Mouse (Mus musculus) heart, adult 2 months (tissue): ENCODE measurements at regions not wholly inside any gene's neighbourhood (a gene's known extent, or its start where the extent isn't known, plus 50 kb on each side); places are given as distances from the start of the nearest gene placed in this dataset.

Source experiments
- DNase-seq, 2 experiments: peaks; one replicate each; pipeline ENCODE4 v3.0.0; 2021
- H3K27ac ChIP-seq: fragments of 200-600 bp; 2 replicates; pipeline ENCODE4 v1.8.1; 2022
- H3K27me3 ChIP-seq: fragments of 200-500 bp; 2 replicates; pipeline ENCODE4 v1.6.1; 2012; ENCODE audit warnings: mild to moderate bottlenecking, low read length, inconsistent platforms, mixed read lengths; ENCODE audit not compliant: control insufficient read depth, insufficient read depth
- H3K36me3 ChIP-seq: fragments of 200-500 bp; 2 replicates; pipeline ENCODE4 v1.6.1; 2012; ENCODE audit warnings: low read length, inconsistent platforms; ENCODE audit not compliant: control insufficient read depth, insufficient read depth
- H3K4me1 ChIP-seq: fragments of 200-500 bp; 2 replicates; pipeline ENCODE4 v1.6.1; 2011; ENCODE audit warnings: low read length; ENCODE audit not compliant: control insufficient read depth, insufficient read depth
- H3K4me3 ChIP-seq: fragments of 200-600 bp; 2 replicates; pipeline ENCODE4 v1.8.1; 2022
- H3K79me2 ChIP-seq: fragments of 200-500 bp; replicated peaks from 2 replicates; pipeline ENCODE4 v1.6.1; 2012; ENCODE audit warnings: mild to moderate bottlenecking, inconsistent platforms, low read length, moderate library complexity, mixed read lengths; ENCODE audit not compliant: control insufficient read depth, insufficient read depth
- H3K9ac ChIP-seq: fragments of 200-500 bp; 2 replicates; pipeline ENCODE4 v1.6.1; 2012; ENCODE audit warnings: low read depth, mild to moderate bottlenecking, control low read depth, inconsistent platforms, low read length, mixed read lengths
- CTCF ChIP-seq: fragments of 200-600 bp; IDR thresholded peaks from 2 replicates; pipeline ENCODE4 v1.8.1; 2022; ENCODE audit warnings: antibody characterized with exemption, mild to moderate bottlenecking, moderate library complexity
- EP300 ChIP-seq: fragments of 200-500 bp; IDR thresholded peaks from 2 replicates; pipeline ENCODE4 v1.6.1; 2011; ENCODE audit warnings: low read depth, low read length, control low read depth; ENCODE audit not compliant: insufficient read depth
- POLR2A ChIP-seq: fragments of 200-500 bp; IDR thresholded peaks from 2 replicates; pipeline ENCODE4 v1.6.1; 2011; ENCODE audit warnings: mild to moderate bottlenecking, low read depth, low read length, control low read depth; ENCODE audit not compliant: insufficient read depth
- WGBS: fragments of 180-500 bp; shearing (Covaris S2); methylation state at CpG from one replicate; pipeline ENCODE4 v1.1.7; 2018; 5-methylcytosine and 5-hydroxymethylcytosine counted together
- intact Hi-C: fragments of 180-260 bp; cut with DNase I; formaldehyde crosslinking; loops from one replicate; pipeline ENCODE4 v1.15.1; 2025

DNA sequence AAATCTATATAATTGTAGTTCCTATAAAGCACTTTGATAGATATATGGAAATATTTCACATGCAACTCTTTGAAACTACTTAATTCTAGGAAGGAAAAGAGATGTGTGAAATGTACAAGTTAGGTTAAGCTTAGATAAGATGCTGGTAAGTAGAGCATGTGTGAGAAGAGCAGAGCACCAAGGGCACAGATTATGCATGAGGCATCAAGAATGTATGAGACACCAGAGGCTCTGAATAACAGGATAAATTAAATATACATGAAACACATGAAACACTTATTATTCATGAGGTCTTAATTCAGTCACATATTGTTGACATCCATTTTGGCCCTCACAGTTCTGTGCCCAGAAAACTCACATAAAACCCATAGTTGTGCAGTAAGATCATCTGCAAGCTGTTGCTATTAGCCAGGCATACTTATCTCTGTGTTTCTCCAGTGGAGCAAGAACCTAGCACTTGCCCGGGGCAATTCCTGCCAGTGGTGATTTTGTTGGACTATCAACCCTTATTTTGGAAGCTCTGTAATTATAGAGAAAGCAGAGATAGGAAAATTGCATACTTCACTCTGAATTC, 556.1 kb downstream of the Plod2 start:
- Histone ChIP-seq H3K36me3 (no peaks in the 10 kb centered on the region), H3K9ac (no peak overlapping the region), H3K27ac (no peak overlapping the region), H3K27me3 (no peaks in the 10 kb centered on the region), H3K4me3 (no peak overlapping the region), H3K79me2 (no peaks in the 10 kb centered on the region), H3K4me1 (no peaks in the 10 kb centered on the region)
- 50% methylated on average over 1 of the region's 1 CpGs for WGBS
- intact Hi-C loops = no loop called here
- TF ChIP-seq EP300 (no peak), CTCF (no peak), POLR2A (no peak)
- no peak for DNase-seq

DNA sequence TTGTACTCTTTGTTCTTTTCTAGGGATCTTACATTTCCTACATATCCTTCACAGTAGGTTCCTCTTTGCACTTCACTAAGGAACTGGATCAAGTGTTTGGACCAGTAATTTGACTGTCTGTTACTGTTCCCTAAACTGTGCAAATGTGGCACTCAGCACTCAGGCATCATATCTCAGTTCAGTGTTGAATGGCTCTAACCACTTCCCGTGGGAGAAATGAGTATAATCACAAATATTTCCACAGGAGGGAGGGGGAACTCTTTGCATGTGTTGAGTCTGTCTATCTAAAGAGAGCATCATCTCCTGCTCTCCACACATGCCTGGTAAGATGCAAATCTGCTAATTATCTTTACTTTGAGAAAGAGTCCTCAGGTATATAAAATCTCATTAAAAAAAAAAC, 588.5 kb downstream of the Plod2 start:
- 36% methylated on average over 1 of the region's 1 CpGs for WGBS
- no peak overlapping the region for H3K27ac ChIP-seq
- H3K4me1 ChIP-seq = no peaks in the 10 kb centered on the region
- H3K36me3 ChIP-seq = no peaks in the 10 kb centered on the region
- no peak overlapping the region for H3K4me3 ChIP-seq
- TF ChIP-seq POLR2A = no peak
- no peak for TF ChIP-seq CTCF
- no peak for TF ChIP-seq EP300
- no peak overlapping the region for H3K9ac ChIP-seq
- intact Hi-C loops = no loop called here
- no peak for DNase-seq
- no peaks in the 10 kb centered on the region for H3K79me2 ChIP-seq
- no peaks in the 10 kb centered on the region for H3K27me3 ChIP-seq

DNA sequence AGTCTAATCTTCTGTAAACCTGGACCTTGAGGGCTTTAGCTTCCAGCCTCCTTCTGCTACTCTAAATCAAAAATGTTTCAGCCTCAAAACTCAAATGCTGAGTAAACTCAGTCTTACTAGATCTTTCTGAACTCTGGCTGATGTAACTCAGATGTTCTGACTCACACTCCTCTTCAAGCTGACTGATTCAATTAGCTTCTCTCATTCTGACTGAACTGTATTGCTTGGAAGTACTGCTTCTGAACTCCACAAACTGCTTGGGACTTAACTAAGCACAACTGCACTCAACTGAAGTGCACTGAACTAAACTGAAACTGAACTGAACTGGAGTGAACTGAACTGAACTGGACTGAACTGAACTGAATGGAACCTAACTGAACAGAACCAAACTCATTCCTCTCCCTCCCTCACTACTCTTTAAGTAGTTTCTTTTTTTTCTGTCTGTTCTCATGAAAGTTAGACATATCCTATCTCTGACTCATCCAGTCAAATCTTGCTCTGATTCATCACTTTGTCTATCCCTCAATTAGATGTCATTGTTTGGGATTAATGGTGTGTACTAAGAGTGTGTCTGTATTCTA, 589.7 kb downstream of the Plod2 start:
- no peaks in the 10 kb centered on the region for H3K4me1 ChIP-seq
- no peak overlapping the region for H3K4me3 ChIP-seq
- no peak for TF ChIP-seq POLR2A
- no peak for TF ChIP-seq EP300
- DNase-seq = no peak
- H3K27me3 ChIP-seq = no peaks in the 10 kb centered on the region
- intact Hi-C loops = no loop called here
- no peaks in the 10 kb centered on the region for H3K36me3 ChIP-seq
- no peak overlapping the region for H3K27ac ChIP-seq
- H3K79me2 ChIP-seq = no peaks in the 10 kb centered on the region
- no peak overlapping the region for H3K9ac ChIP-seq

GRCm38 (mm10) chr9:93136349-93136748, 594.3 kb downstream of the Plod2 start:
- H3K36me3 ChIP-seq = no peaks in the 10 kb centered on the region
- no peak for TF ChIP-seq CTCF
- no peak for TF ChIP-seq POLR2A
- TF ChIP-seq EP300 = no peak
- no peak overlapping the region for H3K9ac ChIP-seq
- DNase-seq = no peak
- H3K79me2 ChIP-seq = no peaks in the 10 kb centered on the region
- intact Hi-C loops = no loop called here
- H3K4me3 ChIP-seq = no peak overlapping the region
- WGBS = 70% methylated on average over 1 of the region's 1 CpGs
- H3K27me3 ChIP-seq = no peaks in the 10 kb centered on the region
- no peak overlapping the region for H3K27ac ChIP-seq
- H3K4me1 ChIP-seq = no peaks in the 10 kb centered on the region

DNA sequence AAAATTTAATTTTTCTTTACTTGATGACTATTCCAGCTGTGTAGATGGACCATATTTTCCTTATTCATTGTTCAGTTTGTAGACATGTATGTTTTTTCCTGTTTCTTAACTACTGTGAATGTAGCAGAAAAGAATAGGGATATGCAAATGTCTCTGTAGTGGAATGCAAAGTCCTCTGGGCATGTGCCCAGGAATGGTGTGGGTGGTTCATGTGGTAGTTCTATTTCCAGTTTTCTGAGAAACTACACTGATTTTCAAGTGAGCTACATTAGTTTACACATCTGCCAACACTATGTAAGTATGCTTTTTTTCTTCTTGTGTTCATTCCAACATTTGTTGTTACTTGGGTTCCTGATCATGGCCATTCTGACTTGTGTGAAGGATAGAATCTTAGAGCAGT, 628.0 kb downstream of the Plod2 start:
- Histone ChIP-seq H3K79me2 (no peaks in the 10 kb centered on the region), H3K4me1 (no peaks in the 10 kb centered on the region), H3K36me3 (no peaks in the 10 kb centered on the region), H3K27ac (no peak overlapping the region), H3K9ac (no peak overlapping the region), H3K4me3 (no peak overlapping the region), H3K27me3 (no peaks in the 10 kb centered on the region)
- no peak for TF ChIP-seq EP300
- TF ChIP-seq POLR2A = no peak
- no peak for TF ChIP-seq CTCF
- no peak for DNase-seq
- intact Hi-C loops = no loop called here

GRCm38 (mm10) chr9:93186638-93187037, 644.6 kb downstream of the Plod2 start:
- WGBS = 60% methylated on average over 1 of the region's 1 CpGs

More at GRCm38 (mm10) chr9:93186638-93187037, 644.6 kb downstream of the Plod2 start:
- intact Hi-C loops = no loop called here
- DNase-seq = no peak
- H3K36me3 ChIP-seq = no peaks in the 10 kb centered on the region
- no peak overlapping the region for H3K4me3 ChIP-seq
- H3K4me1 ChIP-seq = no peaks in the 10 kb centered on the region
- no peak for TF ChIP-seq POLR2A
- TF ChIP-seq CTCF = no peak
- no peak for TF ChIP-seq EP300
- no peaks in the 10 kb centered on the region for H3K79me2 ChIP-seq
- H3K27ac ChIP-seq = no peak overlapping the region
- no peaks in the 10 kb centered on the region for H3K27me3 ChIP-seq
- no peak overlapping the region for H3K9ac ChIP-seq
